Mouse (Mus musculus) stomach, postnatal 0 days (tissue): Measurements from ENCODE around the gene Bst2.

Experiments used
- CTCF ChIP-seq: IDR thresholded peaks from 2 replicates; pipeline ENCODE4 v1.5.1; 2016; ENCODE audit warnings: antibody characterized with exemption, low read depth, mild to moderate bottlenecking, moderate library complexity
- EP300 ChIP-seq: optimal IDR thresholded peaks from 2 replicates; pipeline ENCODE3; 2016; ENCODE audit warnings: antibody characterized with exemption

- TF ChIP-seq CTCF (no peak), EP300 (no peak)
These were observed 11.0 kb downstream of the Bst2 start for GRCm38 (mm10) chr8:71526272-71526671.
